Mouse (Mus musculus): ENCODE data around the gene Gpr15.

DNA sequence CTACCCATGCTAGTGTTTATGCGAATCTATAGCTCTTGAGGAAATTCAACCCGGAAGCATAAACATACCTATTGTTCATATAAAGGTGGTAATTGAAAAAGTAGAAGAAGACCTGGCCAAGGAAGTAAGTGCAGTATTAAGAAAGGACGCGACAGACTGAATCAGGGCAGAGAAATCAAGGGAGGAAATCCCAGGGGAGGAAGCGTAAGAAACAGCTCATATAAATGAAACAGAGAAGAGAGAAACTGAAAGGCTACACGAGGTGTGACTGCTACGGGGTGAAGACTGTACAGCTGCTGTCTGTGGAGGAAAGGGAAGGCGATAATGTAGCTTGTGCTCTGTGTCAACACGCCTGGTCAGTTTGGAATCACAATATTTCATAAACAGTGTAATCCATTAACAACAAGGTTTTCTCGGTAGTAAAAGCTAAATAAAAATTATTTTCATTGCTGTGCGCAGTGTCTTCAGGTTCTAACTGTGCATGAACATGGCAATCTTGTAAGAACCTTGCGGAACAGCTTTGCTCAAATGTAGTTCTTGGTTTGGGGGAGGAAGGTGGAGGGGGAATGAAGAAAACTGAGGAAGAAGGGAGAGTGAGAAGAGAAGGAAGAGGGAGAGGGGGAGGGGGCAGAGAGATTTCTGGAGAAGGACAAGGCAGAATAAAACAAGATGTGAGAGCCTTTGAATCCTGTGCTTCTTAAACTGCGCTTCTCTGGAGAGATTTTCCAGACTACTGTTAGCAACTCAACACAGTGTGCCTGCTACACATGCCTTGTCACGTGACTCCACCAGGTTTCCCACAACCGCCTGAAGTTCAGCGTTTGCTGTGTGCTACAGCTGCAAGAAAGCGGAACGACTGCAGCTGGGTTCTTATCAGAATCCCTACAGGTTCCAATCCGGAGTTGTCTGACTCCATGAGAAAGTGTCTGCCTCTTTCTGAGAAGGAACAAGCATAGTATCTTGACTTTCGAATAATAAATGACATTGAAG is 33.0 kb downstream of the Gpr15 start:
- TF ChIP-seq POLR2A (IDR thresholded peaks at IDR 0.05; ENCODE audit: low read depth, low read length) (no peak), CTCF (IDR thresholded peaks at IDR 0.05; ENCODE audit: extremely low read depth, insufficient read length, insufficient replicate concordance, low read depth, low read length) (no peak)
